Mouse (Mus musculus) thymus, postnatal 0 days (tissue): ENCODE data around the gene Zc3h12c. TPM values are rescaled to one million over a fixed set of nuclear protein-coding genes. Genes with fewer than 3 reads are reported as not detected.
"Not testable (repeated sequence)": the region's sequence is repeated elsewhere in the genome, so short reads cannot be mapped to it uniquely, and the experiment has no call there.

ENCODE experiments used
- DNase-seq: peaks from one replicate; pipeline ENCODE4 v3.0.0-alpha.2; 2015; ENCODE audit warnings: low spot score
- polyA plus RNA-seq: library from polyadenylated mRNA; unstranded; fragments of >200 nt; fragmentation: Nextera tagmentation; extraction: Ambion mirVana; gene quantifications from 2 replicates; pipeline ENCODE4 v1.2.1, GENCODE M21; 2015

The Zc3h12c gene
- polyA plus RNA-seq, 1 experiment from 2014 or later = 1.6 TPM

DNA sequence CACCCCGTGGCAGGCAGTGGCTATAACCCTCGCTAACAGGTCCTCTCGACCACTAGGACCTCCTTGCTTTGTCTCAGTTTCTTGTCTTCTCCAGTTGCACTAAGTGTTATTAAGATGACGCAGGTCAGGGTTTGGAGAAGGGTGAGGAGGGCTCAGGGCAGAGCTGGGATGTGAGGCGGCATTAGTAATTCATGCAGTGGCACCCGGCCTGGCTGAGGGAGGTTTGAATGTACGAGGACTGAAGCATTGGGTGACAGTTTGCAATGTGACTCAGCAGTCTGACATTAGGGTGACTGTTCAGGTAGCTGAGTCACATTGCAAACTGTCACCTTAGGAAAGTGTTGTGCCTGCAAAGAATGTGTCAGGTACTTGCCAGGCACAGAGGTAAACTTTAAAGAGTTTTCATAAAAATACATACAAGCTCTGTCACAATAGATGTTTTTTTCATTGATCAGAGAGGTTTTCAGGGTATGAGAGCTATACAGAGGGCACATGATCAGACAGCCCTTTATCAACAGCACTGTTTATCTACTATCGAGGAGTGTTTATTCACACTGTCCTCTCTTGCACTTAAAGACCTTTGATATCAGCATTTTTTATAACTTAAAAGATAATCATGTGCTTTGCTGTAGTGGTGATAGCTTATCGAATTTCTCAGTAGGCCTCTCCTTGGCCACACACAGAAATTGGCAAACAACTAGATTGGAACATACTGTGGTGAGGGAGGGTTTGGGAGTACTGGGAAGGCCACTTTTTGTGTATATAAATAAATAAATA lies 64.7 kb downstream of the Zc3h12c start:
- no peak for DNase-seq

GRCm38 (mm10) chr9:52102060-52102844 lies 66.1 kb downstream of the Zc3h12c start:
- DNase-seq = no peak

DNA sequence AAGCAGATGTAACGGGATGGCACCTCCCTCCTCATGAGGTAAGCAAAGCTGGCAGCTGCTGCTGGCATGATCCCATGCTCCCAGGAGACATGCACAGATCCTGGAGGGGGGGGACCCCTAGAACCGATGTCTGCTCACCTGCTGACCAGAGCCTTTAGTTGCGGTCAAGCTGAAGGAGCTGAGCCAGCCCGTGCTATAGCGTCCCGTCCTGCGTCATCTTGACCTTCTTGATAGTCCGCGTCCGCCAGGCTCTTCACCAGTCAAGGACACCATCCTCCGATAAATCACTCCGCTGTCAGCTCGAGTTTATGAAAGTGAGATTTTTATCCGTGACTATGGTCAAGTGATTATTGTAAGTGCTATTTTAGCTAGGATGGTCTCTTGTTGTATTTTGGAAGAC lies 67.9 kb downstream of the Zc3h12c start:
- DNase-seq = no peak

GRCm38 (mm10) chr9:52098600-52098999 lies 69.8 kb downstream of the Zc3h12c start:
- peak; percentile 74 for DNase-seq

DNA sequence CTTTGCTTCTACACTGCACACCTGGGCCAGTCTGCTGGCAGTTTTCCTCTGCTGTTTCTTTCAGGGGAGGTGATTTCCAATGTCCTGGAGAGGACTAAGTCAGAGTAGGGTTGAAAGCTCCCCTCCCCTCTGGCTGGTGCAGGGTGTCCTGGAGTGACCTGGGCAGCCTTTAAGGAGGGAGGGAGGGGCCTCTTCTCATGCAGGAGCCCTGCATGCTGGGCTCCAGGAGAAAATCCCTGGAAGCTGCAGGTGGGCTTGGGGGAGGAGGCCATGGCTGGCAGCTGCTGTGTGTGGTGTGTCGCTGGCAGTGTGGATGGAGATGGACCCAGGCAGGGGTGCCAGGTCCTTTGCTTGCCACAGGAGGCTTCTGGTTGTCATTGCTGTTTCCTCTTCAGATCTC lies 71.0 kb downstream of the Zc3h12c start:
- no peak for DNase-seq

DNA sequence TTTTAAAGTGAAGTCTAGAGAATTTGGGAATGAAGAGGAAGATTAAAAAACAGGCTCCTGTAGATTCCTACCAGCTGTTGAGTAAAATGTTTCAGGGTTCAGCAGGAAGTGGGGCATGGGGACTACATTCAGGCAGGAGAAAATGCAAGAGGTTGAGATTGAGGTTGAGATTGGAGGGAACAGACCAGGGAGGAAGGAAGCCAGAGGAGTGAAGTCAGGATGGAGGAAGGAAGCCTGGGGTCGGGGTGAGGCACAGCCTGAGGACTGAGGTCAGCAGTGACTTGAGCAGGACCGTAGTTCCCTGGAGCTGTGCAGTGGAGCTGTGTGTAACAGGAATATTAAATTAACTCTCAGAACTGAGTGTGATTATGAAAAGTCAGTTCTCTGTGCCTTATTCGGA lies 72.7 kb downstream of the Zc3h12c start:
- DNase-seq = no peak

GRCm38 (mm10) chr9:52094471-52094980 lies 73.8 kb downstream of the Zc3h12c start:
- DNase-seq = no peak

GRCm38 (mm10) chr9:52094016-52094415 lies 74.4 kb downstream of the Zc3h12c start:
- DNase-seq = no peak

- DNase-seq = no peak
Observed at GRCm38 (mm10) chr9:52093108-52093507, 75.3 kb downstream of the Zc3h12c start.

DNA sequence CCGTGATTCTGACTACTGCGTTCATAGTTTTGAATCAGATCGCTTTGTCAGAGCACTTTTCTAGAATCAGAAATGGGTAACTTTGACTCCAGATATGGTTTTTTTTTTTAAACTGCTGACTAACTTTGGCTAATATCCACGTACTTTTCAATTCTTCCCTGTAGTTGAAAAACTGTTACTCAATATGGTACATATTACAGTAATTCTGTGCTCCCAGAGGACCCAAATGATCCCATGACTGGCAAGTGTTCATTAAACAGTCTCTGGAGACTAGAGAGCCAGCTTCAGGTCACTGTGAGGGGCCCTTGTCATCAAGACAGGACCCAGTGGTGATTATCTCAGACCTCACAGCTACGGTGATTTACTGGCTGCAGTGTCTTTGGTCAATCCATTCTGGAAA lies 76.1 kb downstream of the Zc3h12c start:
- DNase-seq = no peak

DNA sequence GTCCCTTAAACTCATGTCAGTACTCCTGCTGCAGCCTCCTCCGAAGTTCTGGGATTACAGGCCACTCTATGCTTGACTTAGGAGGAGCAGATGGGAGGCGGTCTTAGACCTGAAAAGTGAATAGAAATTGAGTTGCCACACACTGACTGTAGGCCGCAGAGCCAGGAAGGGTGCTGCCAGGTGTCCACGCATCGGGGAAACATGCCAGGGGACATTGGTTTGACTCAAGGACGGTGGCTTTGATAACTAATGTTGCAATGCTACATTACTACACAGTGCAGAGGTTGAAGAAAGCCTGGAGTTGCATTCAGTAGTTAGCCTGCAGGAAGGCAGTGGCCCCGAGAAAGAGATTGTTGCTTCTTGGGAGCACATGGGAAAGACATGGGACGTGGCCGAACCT lies 76.6 kb downstream of the Zc3h12c start:
- no peak for DNase-seq

- no peak for DNase-seq
Observed at GRCm38 (mm10) chr9:52082414-52082813, 86.0 kb downstream of the Zc3h12c start.

DNA sequence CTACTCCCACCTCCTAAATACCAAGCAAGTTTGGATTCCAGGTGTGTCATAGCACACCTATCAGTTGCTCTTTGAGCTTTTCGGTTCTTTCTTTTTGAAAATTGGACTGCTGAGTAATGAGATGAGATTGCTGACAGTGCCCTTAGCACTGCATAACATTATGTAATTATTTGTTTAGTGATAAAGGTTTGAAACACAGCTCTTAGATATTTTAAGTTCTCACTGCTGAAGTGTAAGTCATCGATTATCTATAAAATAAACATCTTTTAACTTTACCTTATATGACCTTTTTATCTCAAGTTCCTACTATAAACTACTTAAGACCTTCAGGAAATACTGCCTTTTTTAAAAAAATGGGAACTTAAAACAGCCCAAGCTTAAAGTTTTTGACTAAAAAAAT lies 86.4 kb downstream of the Zc3h12c start:
- no peak for DNase-seq

DNA sequence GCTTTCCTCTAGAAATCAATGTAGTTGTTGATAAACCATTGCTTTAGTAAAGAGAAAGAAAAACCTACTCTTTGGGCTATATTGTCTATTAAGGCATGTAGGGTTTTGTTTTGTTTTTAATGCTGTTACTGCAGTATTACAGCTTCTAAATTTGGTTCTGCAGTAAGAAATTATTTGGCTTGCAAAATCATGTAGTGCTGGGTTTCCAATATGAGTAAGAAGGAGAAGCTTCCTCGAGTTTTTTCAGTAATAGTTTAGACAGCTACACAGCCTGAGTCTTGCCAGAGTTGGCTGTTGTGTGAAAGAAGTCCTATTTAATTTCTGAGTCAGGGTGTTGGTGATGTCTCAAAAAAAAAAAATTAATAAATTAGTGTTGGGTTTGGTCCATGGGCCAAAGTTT lies 90.7 kb downstream of the Zc3h12c start:
- no peak for DNase-seq

- DNase-seq = no peak
Observed at GRCm38 (mm10) chr9:52076089-52076488, 92.3 kb downstream of the Zc3h12c start.

- DNase-seq = no peak
Observed at GRCm38 (mm10) chr9:52072202-52072601, 96.2 kb downstream of the Zc3h12c start.

DNA sequence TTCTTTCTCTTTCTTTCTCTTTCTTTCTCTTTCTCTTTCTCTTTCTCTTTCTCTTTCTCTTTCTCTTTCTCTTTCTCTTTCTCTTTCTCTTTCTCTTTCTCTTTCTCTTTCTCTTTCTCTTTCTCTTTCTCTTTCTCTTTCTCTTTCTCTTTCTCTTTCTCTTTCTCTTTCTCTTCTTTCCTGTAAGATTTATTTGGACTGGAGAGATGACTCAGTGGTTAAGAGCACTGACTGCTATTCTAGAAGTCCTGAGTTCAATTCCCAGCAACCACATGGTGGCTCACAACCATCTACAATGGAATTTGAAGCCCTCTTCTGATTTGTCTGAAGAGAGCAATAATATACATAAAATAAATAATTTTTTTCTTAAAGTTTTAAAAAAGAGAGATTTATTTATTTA lies 97.0 kb downstream of the Zc3h12c start:
- not testable (repeated sequence) for DNase-seq

DNA sequence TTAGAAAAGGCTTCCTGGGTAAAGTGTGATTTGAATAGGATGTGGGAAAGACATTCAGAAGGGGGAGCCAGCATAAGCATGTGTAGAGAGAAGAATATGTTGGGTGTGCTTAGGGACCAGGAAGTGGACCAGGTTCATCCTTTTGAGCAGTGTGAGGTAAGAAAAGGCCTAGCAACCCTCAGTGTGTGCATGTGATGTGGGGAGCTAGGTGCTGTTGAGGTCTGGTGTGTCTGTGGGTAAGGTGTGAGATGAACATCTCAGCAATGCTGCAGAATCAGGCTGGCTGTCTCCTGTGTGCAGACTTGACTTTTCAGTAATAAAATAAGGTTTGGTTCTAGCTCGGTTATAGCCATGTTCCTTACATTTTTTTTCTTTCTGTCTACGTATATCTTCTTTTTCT lies 98.3 kb downstream of the Zc3h12c start:
- no peak for DNase-seq
